ENCODE assay signal across 11 mouse cellular contexts in the genomic region with DNA sequence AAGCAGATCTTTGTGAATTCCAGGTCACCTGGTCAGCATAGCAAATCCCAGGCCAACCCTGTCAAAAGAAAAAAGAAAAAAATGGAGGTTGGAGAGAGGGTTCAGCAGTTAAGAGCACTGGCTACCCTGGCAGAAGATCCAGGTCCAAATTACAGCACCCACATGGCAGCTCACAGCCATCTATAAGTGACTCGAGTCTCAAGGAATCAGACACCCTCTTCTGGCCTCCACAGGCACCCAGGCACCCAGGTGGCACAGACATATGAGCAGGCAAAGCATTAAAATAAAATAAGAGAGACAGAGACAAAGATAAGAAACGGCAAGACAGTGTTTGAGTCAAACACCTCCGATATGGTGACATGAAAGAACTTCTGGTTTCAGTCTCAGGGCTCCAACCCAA. TPM values are rescaled to one million over a fixed set of nuclear protein-coding genes. Genes with fewer than 3 reads are reported as not detected.
A peak's percentile ranks its signal among the peaks of the same experiment; 100 is the strongest.
DNase-seq lines count a peak whose midpoint lies in the region; ATAC-seq lines count a peak whose summit lies in the region.
"Had no signal": no experiment of that assay in that cellular context is flagged by ENCODE, and none has a peak within 500 bp of the region (broad histone marks: within the 10 kb centered on the region; RNA-seq: fewer than 3 reads in every experiment).

No protein-coding gene starts in this region.

- peak; percentile 57 for ATAC-seq in forebrain, embryonic 13.5 days
- ATAC-seq in hindbrain, embryonic 16.5 days = peak; percentile 27
- ATAC-seq in neural tube, embryonic 12.5 days (ENCODE audit: low FRiP score, low read depth) = peak; percentile 44; the same call in 1 of the 2 replicates

- H3K27ac ChIP-seq in forebrain, embryonic 13.5 days = no peak overlapping the region
- no peak overlapping the region for H3K27ac ChIP-seq in hindbrain, embryonic 16.5 days (ENCODE audit: low read depth, low read length)
- H3K27ac ChIP-seq in neural tube, embryonic 12.5 days = no peak overlapping the region
- H3K27ac ChIP-seq: heart, embryonic 10.5 days; left cerebral cortex, adult 2 months had no signal

- no peaks in the 10 kb centered on the region for H3K36me3 ChIP-seq in forebrain, embryonic 13.5 days (ENCODE audit: poor library complexity, severe bottlenecking)
- H3K36me3 ChIP-seq in hindbrain, embryonic 16.5 days (ENCODE audit: control insufficient read depth, insufficient read depth, low read length) = no peaks in the 10 kb centered on the region
- H3K36me3 ChIP-seq in neural tube, embryonic 12.5 days = no peaks in the 10 kb centered on the region
- H3K36me3 ChIP-seq: heart, embryonic 10.5 days had no signal

- peaks cover 4% of the 10 kb centered on the region; the same call in 1 of the 2 replicates for H3K4me1 ChIP-seq in forebrain, embryonic 13.5 days
- no peaks in the 10 kb centered on the region for H3K4me1 ChIP-seq in hindbrain, embryonic 16.5 days (ENCODE audit: control insufficient read depth, insufficient read depth, low read depth, low read length)
- H3K4me1 ChIP-seq in neural tube, embryonic 12.5 days = no peaks in the 10 kb centered on the region; the same call in 1 of the 2 replicates
- H3K4me1 ChIP-seq: heart, embryonic 10.5 days had no signal

- H3K9ac ChIP-seq in forebrain, embryonic 13.5 days = no peak overlapping the region
- no peak overlapping the region for H3K9ac ChIP-seq in hindbrain, embryonic 16.5 days (ENCODE audit: low read depth, low read length)
- no peak overlapping the region for H3K9ac ChIP-seq in neural tube, embryonic 12.5 days
- H3K9ac ChIP-seq: lung, embryonic 14.5 days had no signal

- H3K4me3 ChIP-seq in forebrain, embryonic 13.5 days = no peak overlapping the region
- no peak overlapping the region for H3K4me3 ChIP-seq in hindbrain, embryonic 16.5 days (ENCODE audit: low read length)
- H3K4me3 ChIP-seq in neural tube, embryonic 12.5 days = no peak overlapping the region
- H3K4me3 ChIP-seq: heart, embryonic 10.5 days; left cerebral cortex, adult 2 months had no signal

- DNase-seq in heart, adult 11 months = peak; percentile 84
- DNase-seq in heart, postnatal 25 days (ENCODE audit: low spot score) = no peak
- DNase-seq in adrenal gland, postnatal 4 days (ENCODE audit: low spot score in 2 of 2) = no peak
- no peak for DNase-seq in gastrocnemius, postnatal 10 days
- DNase-seq in cerebellum, adult 18-20 months = no peak

- WGBS in forebrain, embryonic 13.5 days = 43% methylated on average over 3 of the region's 3 CpGs
- 31% methylated on average over 3 of the region's 3 CpGs for WGBS in hindbrain, embryonic 16.5 days
- WGBS in neural tube, embryonic 12.5 days = 48% methylated on average over 3 of the region's 3 CpGs

- H3K9me3 ChIP-seq in forebrain, embryonic 13.5 days (replicated peaks) = no peaks in the 10 kb centered on the region
- H3K9me3 ChIP-seq in hindbrain, embryonic 16.5 days (ENCODE audit: control insufficient read depth, low read length) = no peaks in the 10 kb centered on the region
- no peaks in the 10 kb centered on the region for H3K9me3 ChIP-seq in neural tube, embryonic 12.5 days
- H3K9me3 ChIP-seq: heart, embryonic 10.5 days had no signal

- H3K27me3 ChIP-seq in forebrain, embryonic 13.5 days = no peaks in the 10 kb centered on the region
- H3K27me3 ChIP-seq in hindbrain, embryonic 16.5 days (replicated peaks; ENCODE audit: control insufficient read depth, insufficient read depth, low read length) = no peaks in the 10 kb centered on the region
- H3K27me3 ChIP-seq in neural tube, embryonic 12.5 days (replicated peaks) = no peaks in the 10 kb centered on the region

- intact Hi-C loops in heart, postnatal 25 days (cut with DNase I) = loop anchor here (1.0 to 5.0 kb wide), 3 partner anchors 55 to 168 kb away; a partner anchor contains a TSS

- no peak overlapping the region for H3K4me2 ChIP-seq in forebrain, embryonic 13.5 days
- H3K4me2 ChIP-seq in hindbrain, embryonic 16.5 days (ENCODE audit: low read length) = no peak overlapping the region
- no peak overlapping the region for H3K4me2 ChIP-seq in neural tube, embryonic 12.5 days (replicated peaks)
- H3K4me2 ChIP-seq: lung, embryonic 14.5 days had no signal

RNA-seq across cellular contexts. Expression of a gene that starts 29.7 kb away (rescaled TPM):
- total RNA-seq in heart, postnatal 25 days (2021) = 100 to 1,000 TPM in 1 of 2 experiments, 10 to 100 TPM in 1; 95.2 to 104 TPM
- polyA plus RNA-seq in forebrain, embryonic 13.5 days (2015; fragmentation: Nextera tagmentation; extraction: Ambion mirVana) = 137 and 142 TPM in 2 replicates
- 91.0 and 93.6 TPM in 2 replicates for polyA plus RNA-seq in hindbrain, embryonic 16.5 days (2015; fragmentation: Nextera tagmentation; extraction: Ambion mirVana)
- polyA plus RNA-seq in neural tube, embryonic 12.5 days (2016; fragmentation: Nextera tagmentation; extraction: Ambion mirVana) = 87.0 and 118 TPM in 2 replicates
- 100 to 1,000 TPM; 103 to 106 TPM for total RNA-seq in adrenal gland, postnatal 4 days (2021)
- 10 to 100 TPM; 77.9 to 80.9 TPM for total RNA-seq in gastrocnemius, postnatal 10 days (2021)

RNA-seq across cellular contexts. Expression of a gene that starts 53.5 kb away (rescaled TPM):
- 10 to 100 TPM; 24.3 to 34.0 TPM for total RNA-seq in heart, postnatal 25 days (2021)
- polyA plus RNA-seq in forebrain, embryonic 13.5 days (2015; fragmentation: Nextera tagmentation; extraction: Ambion mirVana) = 1.4 and 1.8 TPM in 2 replicates
- 1.3 TPM in 2 replicates for polyA plus RNA-seq in hindbrain, embryonic 16.5 days (2015; fragmentation: Nextera tagmentation; extraction: Ambion mirVana)
- polyA plus RNA-seq in neural tube, embryonic 12.5 days (2016; fragmentation: Nextera tagmentation; extraction: Ambion mirVana) = 22.6 and 26.3 TPM in 2 replicates
- total RNA-seq in adrenal gland, postnatal 4 days (2021) = 1 to 10 TPM; 7.7 to 9.3 TPM
- 10 to 100 TPM; 17.4 to 22.4 TPM for total RNA-seq in gastrocnemius, postnatal 10 days (2021)
